Mouse (Mus musculus) gastrocnemius, adult 8-10 months (tissue): ENCODE measurements around the gene Lmf2. TPM values are rescaled to one million over a fixed set of nuclear protein-coding genes. Genes with fewer than 3 reads are reported as not detected.

Source experiments
- DNase-seq, 2 experiments: peaks; one replicate each; pipeline ENCODE4 v3.0.0; 2022; ENCODE audit warnings: low spot score in 2 of 2
- microRNA-seq: library from miRNA; unstranded; fragments of <30 nt; microRNA quantifications from one replicate; pipeline ENCODE4 v1.2.0, GENCODE M21; 2022
- total RNA-seq, 4 experiments: library from RNA; stranded (reverse); gene quantifications; 2 replicates each; pipeline ENCODE4 v1.2.4; 2022

The Lmf2 gene
- total RNA-seq, 4 experiments from 2014 or later: 10.8 to 16.9 (median 13.5) TPM

GRCm38 (mm10) chr15:89321264-89321663 is 34.2 kb downstream of the Lmf2 start:
- DNase-seq: no peak

DNA sequence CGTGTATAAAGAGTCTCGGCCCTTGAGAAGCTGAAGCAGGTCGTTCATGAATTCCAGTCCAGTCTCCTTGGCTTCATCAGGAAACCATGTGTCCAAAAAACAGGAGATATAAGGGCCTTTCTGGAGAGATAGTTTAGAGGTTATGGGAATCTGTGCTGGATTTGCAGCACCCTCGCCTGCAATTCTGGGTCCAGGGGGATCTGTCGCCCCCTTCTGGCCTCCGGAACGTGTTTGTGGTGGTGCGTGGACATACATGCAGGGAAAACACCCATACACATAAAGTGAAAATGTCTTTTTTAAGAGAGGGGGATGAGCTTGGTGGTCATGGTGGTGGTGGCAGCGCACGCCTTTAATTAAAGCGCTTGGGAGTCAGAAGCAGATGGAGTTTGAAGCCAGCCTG is 39.3 kb downstream of the Lmf2 start:
- DNase-seq: no peak

GRCm38 (mm10) chr15:89315190-89315731 is 40.2 kb downstream of the Lmf2 start, which contains the start of gene Sbf1:
Sbf1 (minus strand) TSS chr15:89315311.
- peak; percentile 99 for DNase-seq

DNA sequence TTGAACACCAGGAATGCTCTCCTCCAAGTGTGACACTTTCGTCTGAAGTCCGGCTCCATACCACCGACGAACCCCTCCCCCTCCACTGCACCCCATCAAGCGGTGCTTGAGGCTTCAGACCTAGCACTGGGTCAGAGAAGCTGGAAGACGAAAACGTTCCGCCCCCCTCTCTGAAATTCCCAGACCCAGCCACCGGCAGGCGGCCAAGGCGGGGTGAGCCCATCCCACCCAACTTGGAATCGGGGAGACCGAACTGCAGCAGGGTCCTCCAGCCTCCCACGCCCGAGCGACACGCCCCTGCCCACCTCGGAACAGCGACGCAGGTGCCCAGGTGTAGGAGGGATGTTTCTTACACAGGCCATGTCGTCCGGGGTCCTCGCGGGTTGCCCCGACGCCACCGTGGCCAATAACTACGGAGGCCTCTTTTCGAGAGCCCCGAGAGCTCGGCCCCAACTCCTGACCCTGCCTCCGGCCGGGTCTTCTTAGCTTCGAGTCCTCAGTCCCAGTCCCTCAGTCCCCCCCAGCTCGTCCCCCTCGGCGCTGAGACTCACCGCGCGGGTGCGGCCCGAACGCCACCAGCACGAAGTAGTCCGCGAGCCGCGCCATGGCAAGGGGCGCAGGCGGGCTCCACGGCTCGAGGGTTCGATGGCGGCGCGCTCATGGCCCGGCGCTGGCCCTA is 40.8 kb downstream of the Lmf2 start:
- DNase-seq: no peak

- DNase-seq: no peak
Observed at GRCm38 (mm10) chr15:89314107-89314506, 41.4 kb downstream of the Lmf2 start.

DNA sequence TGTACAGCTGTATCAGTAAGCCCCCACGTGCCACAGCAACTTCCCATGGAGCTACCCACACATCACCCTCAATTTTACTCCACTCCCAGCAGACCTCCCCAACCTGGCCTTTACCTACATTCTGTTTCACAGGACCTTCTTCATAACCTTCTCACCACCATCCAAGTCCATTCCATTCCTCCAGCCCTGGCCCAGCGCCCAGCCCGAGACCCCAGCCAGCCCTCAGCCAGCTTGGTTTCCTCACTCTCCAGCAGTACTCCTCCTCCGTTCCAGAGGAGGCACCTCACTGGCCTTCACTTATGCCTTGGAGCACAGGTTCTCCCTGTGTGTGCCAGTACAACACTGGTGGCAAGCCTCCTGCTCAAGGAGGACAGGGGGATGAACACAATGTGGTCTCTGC is 42.1 kb downstream of the Lmf2 start:
- no peak for DNase-seq

GRCm38 (mm10) chr15:89309962-89310498 is 45.4 kb downstream of the Lmf2 start:
- no peak for DNase-seq

GRCm38 (mm10) chr15:89308406-89309139 is 46.9 kb downstream of the Lmf2 start:
- DNase-seq: no peak

DNA sequence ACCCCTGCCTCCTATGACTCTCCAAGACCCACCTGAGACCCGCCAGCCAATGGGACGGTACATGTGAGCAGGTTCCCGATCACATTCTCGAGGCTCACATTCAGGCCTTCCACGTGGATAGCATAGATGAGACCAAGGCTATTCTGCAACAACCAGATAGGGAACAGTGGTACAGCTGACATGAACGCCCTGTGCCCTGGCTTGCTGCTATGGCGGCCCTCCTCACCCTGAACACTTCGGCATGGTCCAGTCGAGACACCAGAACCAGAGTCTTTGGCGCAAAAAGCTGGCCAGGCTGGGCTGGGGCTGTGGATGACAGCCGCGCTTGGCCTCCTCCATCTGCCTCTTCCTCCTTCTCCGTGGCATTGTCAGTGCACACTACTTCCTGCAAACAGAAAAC is 48.0 kb downstream of the Lmf2 start:
- no peak for DNase-seq

DNA sequence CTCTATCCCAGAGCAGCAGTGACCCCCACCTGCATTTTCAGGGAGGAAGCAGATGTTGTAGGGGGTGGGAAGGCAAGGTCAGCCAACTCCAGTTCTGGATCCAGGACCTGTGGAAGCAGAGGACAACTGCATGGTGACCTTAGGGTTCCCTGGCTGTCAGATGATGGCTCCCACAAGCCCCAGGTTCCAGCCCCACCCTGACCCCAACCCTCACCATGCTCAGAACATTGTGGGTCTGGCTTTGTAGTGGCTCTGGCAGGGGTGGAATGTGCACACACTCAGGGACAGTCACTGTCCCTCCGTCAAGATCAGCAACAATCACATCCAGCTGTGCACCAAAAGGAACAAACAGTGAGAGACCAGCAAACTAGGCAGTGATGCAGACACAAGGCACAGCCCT is 49.5 kb downstream of the Lmf2 start:
- DNase-seq: no peak

Small RNAs within 50 kb of the gene (microRNA-seq; reads per million reads assigned to microRNA genes)
- not detected for gene Mir6959

Other genes starting within 250 kb of the Lmf2 start
- 1 to 10 TPM; 7.4 to 7.9 (median 7.6) TPM for gene Tubgcp6, start 232.5 kb downstream of the Lmf2 start, total RNA-seq
- gene Hdac10, start 227.0 kb downstream of the Lmf2 start, total RNA-seq: 1 to 10 TPM; 5.4 to 8.2 (median 7.2) TPM
- gene Mapk12, start 215.0 kb downstream of the Lmf2 start, total RNA-seq: 100 to 1,000 TPM; 123 to 153 (median 139) TPM
- 1 to 10 TPM in 2 of 4 experiments, under 1 TPM in 2; 0.70 to 1.3 (median 0.97) TPM for gene Mapk11, start 206.0 kb downstream of the Lmf2 start, total RNA-seq
- 1 to 10 TPM; 4.5 to 6.3 (median 5.3) TPM for gene Plxnb2, start 174.9 kb downstream of the Lmf2 start, total RNA-seq
- gene Dennd6b, start 159.2 kb downstream of the Lmf2 start, total RNA-seq: 1 to 10 TPM; 8.3 to 9.4 (median 9.2) TPM
- gene Ppp6r2, start 144.1 kb downstream of the Lmf2 start, total RNA-seq: 100 to 1,000 TPM in 3 of 4 experiments, 10 to 100 TPM in 1; 97.2 to 102 (median 101) TPM
- 100 to 1,000 TPM in 1 of 4 experiments, 10 to 100 TPM in 3; 64.8 to 105 (median 72.5) TPM for gene Sbf1, start 40.3 kb downstream of the Lmf2 start, total RNA-seq
- not detected for gene Adm2, start 32.9 kb downstream of the Lmf2 start, total RNA-seq
- gene Miox, start 21.3 kb downstream of the Lmf2 start, total RNA-seq: not detected
- 10 to 100 TPM; 43.4 to 46.6 (median 45.1) TPM for gene Ncaph2, start 60 bp upstream of the Lmf2 start, total RNA-seq
- 10 to 100 TPM; 13.1 to 15.5 (median 14.1) TPM for gene Sco2, start 18.2 kb upstream of the Lmf2 start, total RNA-seq
- gene Tymp, start 21.4 kb upstream of the Lmf2 start, total RNA-seq: under 1 TPM; 0.34 to 0.51 (median 0.47) TPM
- 1 to 10 TPM in 1 of 4 experiments, under 1 TPM in 2, not detected in 1; 0.41 to 1.5 (median 0.72) TPM for gene Odf3b, start 23.6 kb upstream of the Lmf2 start, total RNA-seq
- gene Klhdc7b, start 29.3 kb upstream of the Lmf2 start, total RNA-seq: not detected
- not detected for gene Syce3, start 54.8 kb upstream of the Lmf2 start, total RNA-seq
- 100 to 1,000 TPM; 220 to 274 (median 238) TPM for gene Cpt1b, start 70.2 kb upstream of the Lmf2 start, total RNA-seq
- gene C730034F03Rik, start 73.9 kb upstream of the Lmf2 start, total RNA-seq: under 1 TPM in 3 of 4 experiments, not detected in 1; 0.27 to 0.61 (median 0.31) TPM
- gene Gm44502, start 74.0 kb upstream of the Lmf2 start, total RNA-seq: 1 to 10 TPM in 2 of 4 experiments, under 1 TPM in 2; 0.81 to 2.2 (median 1.0) TPM
- 10 to 100 TPM; 23.3 to 25.8 (median 25.1) TPM for gene Chkb, start 74.2 kb upstream of the Lmf2 start, total RNA-seq
- gene Mapk8ip2, start 98.3 kb upstream of the Lmf2 start, total RNA-seq: under 1 TPM in 3 of 4 experiments, not detected in 1; 0.10 to 0.65 (median 0.56) TPM
- 1 to 10 TPM; 1.7 to 3.9 (median 2.8) TPM for gene Arsa, start 121.8 kb upstream of the Lmf2 start, total RNA-seq
- 10 to 100 TPM in 2 of 4 experiments, 1 to 10 TPM in 2; 5.9 to 11.7 (median 8.8) TPM for gene Shank3, start 144.0 kb upstream of the Lmf2 start, total RNA-seq
- gene Acr, start 212.7 kb upstream of the Lmf2 start, total RNA-seq: under 1 TPM in 1 of 4 experiments, not detected in 3; 0.51 TPM
- gene Rabl2, start 236.3 kb upstream of the Lmf2 start, total RNA-seq: 1 to 10 TPM; 2.2 to 3.0 (median 2.6) TPM